Mouse (Mus musculus): ENCODE results near the gene Dyrk2. TPM values are rescaled to one million over a fixed set of nuclear protein-coding genes. Genes with fewer than 3 reads are reported as not detected.

The Dyrk2 gene
- polyA plus RNA-seq, 1 experiment from 2014 or later = 12.1 TPM

DNA sequence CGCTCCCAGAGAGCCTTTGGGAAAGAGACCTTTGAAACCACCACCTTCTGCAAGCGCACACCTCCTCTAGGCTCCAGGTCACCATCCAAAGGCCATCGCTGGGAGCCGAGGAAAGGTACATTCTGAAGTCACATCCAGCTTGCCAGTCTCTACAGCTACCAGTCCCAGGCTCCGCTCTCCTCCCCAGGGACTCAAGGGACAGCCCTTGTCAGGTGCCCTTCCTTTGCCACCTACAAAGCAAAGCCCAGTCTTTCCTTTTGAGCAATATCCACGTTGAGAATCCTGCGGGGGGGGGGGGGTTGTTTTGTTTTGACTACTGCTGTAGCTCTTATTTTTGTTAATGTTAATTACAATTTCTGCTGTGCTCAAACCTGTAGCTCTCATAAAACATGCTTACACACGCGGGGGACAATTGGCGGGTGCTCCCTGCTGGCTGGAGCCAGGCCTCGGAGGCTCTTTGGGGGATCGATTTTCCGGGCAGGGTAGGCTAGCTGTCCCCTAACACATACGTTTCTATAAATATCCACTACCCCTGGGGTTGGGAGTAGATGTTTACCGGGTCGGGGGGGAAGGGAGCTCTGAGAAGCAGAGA, 2.6 kb downstream of the Dyrk2 start:
- WGBS = 12% methylated on average over 16 of the region's 16 CpGs
- no peaks in the 10 kb centered on the region for H3K27me3 ChIP-seq
- ATAC-seq (ENCODE audit: low FRiP score, low read depth) = peak; percentile 7; the same call in 1 of the 2 replicates
- peak overlapping the region; percentile 97 for H3K27ac ChIP-seq (replicated peaks)
- peak overlapping the region; percentile 98 for H3K4me3 ChIP-seq
- peak overlapping the region; percentile 98 for H3K9ac ChIP-seq (replicated peaks)
- H3K9me3 ChIP-seq = no peaks in the 10 kb centered on the region
- H3K4me2 ChIP-seq (replicated peaks) = peak overlapping the region; percentile 87
- peaks cover 33% of the 10 kb centered on the region for H3K4me1 ChIP-seq
- peaks cover 23% of the 10 kb centered on the region for H3K36me3 ChIP-seq

DNA sequence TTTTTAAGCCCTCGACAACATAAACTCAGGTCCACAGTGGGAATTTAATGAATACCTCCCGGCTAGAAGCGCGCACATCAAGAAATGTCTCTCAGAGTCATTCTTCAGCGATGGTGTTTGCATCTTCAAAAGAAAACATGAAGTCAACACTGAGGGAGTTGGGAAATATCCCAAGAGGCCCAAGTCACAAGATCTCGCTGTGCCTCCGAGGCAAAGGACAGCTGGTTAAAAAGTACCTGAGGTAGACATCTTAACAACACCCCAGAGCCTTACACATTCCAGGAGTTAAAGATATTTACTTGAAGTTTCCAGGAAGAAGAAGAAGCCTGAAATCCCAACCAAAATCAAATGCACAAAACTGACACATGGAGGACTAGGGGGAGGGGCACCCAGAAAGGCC, 5.0 kb downstream of the Dyrk2 start:
- H3K27ac ChIP-seq (replicated peaks) = no peak overlapping the region
- no peak overlapping the region for H3K4me3 ChIP-seq
- peaks cover 48% of the 10 kb centered on the region for H3K36me3 ChIP-seq
- peaks cover 11% of the 10 kb centered on the region for H3K9me3 ChIP-seq
- 93% methylated on average over 7 of the region's 7 CpGs for WGBS
- peaks cover 20% of the 10 kb centered on the region for H3K4me1 ChIP-seq
- H3K4me2 ChIP-seq (replicated peaks) = no peak overlapping the region
- ATAC-seq (ENCODE audit: low FRiP score, low read depth) = no peak
- no peaks in the 10 kb centered on the region for H3K27me3 ChIP-seq
- H3K9ac ChIP-seq (replicated peaks) = no peak overlapping the region

DNA sequence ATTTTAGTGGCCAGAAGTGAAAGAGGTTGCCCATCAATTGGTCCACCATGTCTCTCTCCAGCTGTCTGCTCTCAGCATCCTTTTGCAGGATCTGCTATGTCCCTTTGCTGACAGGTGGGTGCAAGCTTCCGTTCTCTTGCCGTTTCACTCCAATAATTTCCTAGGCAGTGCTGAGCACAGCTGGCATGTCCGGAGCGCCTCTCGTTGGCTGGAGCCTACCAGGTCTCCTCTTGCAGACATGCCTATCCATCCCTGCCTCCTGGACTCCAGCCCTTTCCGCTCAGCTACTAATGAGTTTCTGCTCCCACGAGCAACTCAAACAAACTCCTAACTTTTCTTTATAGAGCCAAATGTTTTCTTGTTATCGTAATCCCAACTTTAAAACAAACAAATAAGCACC, 6.4 kb downstream of the Dyrk2 start:
- Histone ChIP-seq H3K9me3 (peaks cover 16% of the 10 kb centered on the region), H3K4me3 (no peak overlapping the region), H3K36me3 (peaks cover 61% of the 10 kb centered on the region), H3K9ac (replicated peaks) (no peak overlapping the region), H3K4me1 (peaks cover 16% of the 10 kb centered on the region), H3K27ac (replicated peaks) (no peak overlapping the region), H3K4me2 (replicated peaks) (no peak overlapping the region), H3K27me3 (no peaks in the 10 kb centered on the region)
- 90% methylated on average over 8 of the region's 8 CpGs for WGBS
- ATAC-seq (ENCODE audit: low FRiP score, low read depth) = no peak

DNA sequence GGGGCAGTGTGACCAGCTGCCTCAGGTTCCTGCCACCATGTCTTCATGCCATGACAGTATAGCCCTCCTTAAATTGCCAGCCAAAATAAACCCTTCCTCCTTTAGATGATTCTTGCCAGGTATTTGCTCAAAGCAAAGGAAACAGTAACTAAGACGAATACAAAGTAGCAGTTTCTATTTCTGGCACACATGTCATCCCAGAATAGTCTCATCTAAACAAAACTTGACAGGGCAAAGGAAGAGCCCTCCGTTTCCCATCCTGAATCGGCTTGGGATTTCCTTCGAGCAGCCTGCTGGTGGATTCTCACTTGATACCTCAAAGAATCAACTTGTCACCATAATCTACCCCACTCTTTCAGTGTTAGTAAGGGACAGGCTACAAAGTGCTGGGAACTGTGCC, 7.8 kb downstream of the Dyrk2 start:
- peaks cover 67% of the 10 kb centered on the region for H3K36me3 ChIP-seq
- peaks cover 16% of the 10 kb centered on the region for H3K9me3 ChIP-seq
- H3K9ac ChIP-seq (replicated peaks) = no peak overlapping the region
- H3K4me3 ChIP-seq = no peak overlapping the region
- ATAC-seq (ENCODE audit: low FRiP score, low read depth) = no peak
- no peak overlapping the region for H3K4me2 ChIP-seq (replicated peaks)
- WGBS = 91% methylated on average over 4 of the region's 4 CpGs
- H3K27me3 ChIP-seq = no peaks in the 10 kb centered on the region
- H3K27ac ChIP-seq (replicated peaks) = no peak overlapping the region
- peaks cover 14% of the 10 kb centered on the region for H3K4me1 ChIP-seq

DNA sequence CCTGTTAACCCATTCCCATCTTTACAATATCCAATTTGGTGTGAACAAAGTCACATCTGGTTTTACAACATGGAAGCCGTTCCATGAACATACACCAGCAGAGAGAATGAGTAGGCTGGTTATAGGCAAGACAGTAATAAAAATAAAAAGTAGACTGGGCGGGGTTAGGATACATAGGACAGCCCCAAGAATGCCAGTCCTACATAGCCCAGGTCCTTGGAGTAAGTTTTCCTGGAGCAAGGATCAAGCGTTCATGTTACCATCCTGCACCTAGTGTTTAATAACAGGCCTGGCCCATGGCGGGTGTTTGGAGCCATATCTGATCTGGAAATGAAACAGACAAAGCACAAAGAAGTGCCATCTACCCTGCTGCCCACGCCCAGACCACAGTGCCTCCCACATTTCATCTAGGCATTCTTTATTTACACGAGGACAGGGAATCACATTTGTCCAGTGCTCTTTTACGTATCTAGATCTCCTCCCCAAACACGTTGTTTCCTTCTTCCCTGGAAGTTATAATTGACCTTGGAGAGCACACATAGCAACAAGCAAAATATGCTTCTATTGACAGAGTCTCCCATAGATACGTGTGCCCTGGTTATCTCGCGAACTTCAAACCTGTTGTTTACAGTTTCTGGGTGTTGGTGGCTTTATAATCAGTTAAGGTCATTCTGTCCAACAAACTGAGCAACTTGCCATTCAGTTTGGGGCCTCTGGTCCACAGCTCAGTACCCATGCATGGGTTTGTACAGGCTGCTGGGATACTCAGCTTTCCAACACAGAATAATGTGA, 8.6 kb downstream of the Dyrk2 start:
- Histone ChIP-seq H3K27ac (replicated peaks) (no peak overlapping the region), H3K9me3 (peaks cover 16% of the 10 kb centered on the region), H3K4me1 (peaks cover 6% of the 10 kb centered on the region), H3K9ac (replicated peaks) (no peak overlapping the region), H3K4me3 (no peak overlapping the region), H3K4me2 (replicated peaks) (no peak overlapping the region), H3K36me3 (peaks cover 75% of the 10 kb centered on the region), H3K27me3 (no peaks in the 10 kb centered on the region)
- ATAC-seq (ENCODE audit: low FRiP score, low read depth) = no peak
- 98% methylated on average over 11 of the region's 11 CpGs for WGBS

DNA sequence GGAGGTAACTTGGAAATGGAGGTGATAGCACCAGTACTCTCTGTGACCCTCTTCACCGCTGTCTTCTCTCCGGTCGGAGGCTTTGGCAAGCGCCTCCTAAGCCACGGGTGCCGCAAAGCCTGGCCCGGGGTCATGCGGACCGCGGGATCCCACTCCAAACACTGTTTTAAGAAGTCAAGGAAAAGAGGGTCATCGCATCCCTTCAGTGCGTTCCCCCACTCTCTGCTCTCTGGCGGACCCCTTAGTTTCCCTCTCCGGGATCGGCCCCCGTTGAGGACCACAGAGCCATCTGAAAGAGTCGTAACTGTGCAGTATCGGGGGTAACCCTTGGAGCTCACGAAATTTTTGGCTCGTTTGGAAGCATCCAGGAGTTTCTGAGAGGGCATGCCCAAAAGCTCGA, 10.4 kb downstream of the Dyrk2 start:
- ATAC-seq (ENCODE audit: low FRiP score, low read depth) = no peak
- WGBS = 96% methylated on average over 21 of the region's 21 CpGs
- Histone ChIP-seq H3K9ac (replicated peaks) (no peak overlapping the region), H3K4me1 (no peaks in the 10 kb centered on the region), H3K27me3 (no peaks in the 10 kb centered on the region), H3K4me3 (no peak overlapping the region), H3K36me3 (peaks cover 79% of the 10 kb centered on the region), H3K27ac (replicated peaks) (no peak overlapping the region), H3K9me3 (peaks cover 16% of the 10 kb centered on the region), H3K4me2 (replicated peaks) (no peak overlapping the region)

DNA sequence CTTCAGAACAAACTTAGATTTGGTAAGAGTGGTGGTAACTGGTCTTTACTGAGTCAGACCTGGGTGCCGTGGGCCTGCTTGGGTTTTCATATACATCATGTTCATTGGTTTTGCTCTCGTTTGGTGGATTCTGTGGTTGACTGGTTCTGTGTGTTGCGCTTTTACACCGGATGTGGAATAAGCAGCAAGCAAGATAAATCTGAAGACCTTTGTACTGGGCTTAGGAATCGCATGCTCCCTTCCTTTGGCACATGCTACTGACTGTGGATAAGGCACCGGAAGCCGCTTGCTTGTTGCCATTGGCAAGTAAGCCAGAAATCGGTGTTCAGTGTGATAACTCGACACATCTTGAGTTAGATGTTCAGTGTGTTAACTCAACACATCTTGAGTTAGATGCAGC, 15.4 kb downstream of the Dyrk2 start:
- ATAC-seq (ENCODE audit: low FRiP score, low read depth) = no peak
- H3K4me3 ChIP-seq = no peak overlapping the region
- no peak overlapping the region for H3K27ac ChIP-seq (replicated peaks)
- 0 out of 2 replicates have a peak, but pooled peaks cover 2% of the 10 kb centered on the region for H3K9me3 ChIP-seq
- H3K4me1 ChIP-seq = 0 out of 2 replicates have a peak, but pooled peaks cover 6% of the 10 kb centered on the region
- H3K4me2 ChIP-seq (replicated peaks) = no peak overlapping the region
- peaks cover 30% of the 10 kb centered on the region for H3K36me3 ChIP-seq
- no peak overlapping the region for H3K9ac ChIP-seq (replicated peaks)
- WGBS = 96% methylated on average over 9 of the region's 9 CpGs
- H3K27me3 ChIP-seq = no peaks in the 10 kb centered on the region

DNA sequence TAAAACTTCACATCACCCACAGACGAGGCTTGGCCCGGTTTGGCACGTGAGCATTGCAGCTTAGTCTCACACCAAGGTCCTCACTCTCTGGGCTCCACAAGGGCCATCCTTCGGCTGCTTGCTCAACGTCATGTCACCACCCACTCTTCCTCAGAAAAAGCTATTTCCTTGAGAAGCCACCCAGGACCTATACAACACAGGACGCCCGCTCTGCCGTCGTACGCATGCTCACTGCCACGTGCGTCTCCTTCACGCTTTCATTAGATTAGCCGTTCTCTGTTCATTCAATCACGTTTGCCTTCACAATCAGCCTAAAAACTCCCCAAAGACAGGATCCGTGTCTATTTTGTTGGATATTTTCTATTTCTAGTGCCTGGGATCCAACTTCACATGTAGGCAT, 17.5 kb downstream of the Dyrk2 start:
- H3K9ac ChIP-seq (replicated peaks) = no peak overlapping the region
- H3K4me3 ChIP-seq = no peak overlapping the region
- no peak overlapping the region for H3K27ac ChIP-seq (replicated peaks)
- H3K4me1 ChIP-seq = 0 out of 2 replicates have a peak, but pooled peaks cover 6% of the 10 kb centered on the region
- H3K27me3 ChIP-seq = no peaks in the 10 kb centered on the region
- peaks cover 14% of the 10 kb centered on the region; the same call in 1 of the 2 replicates for H3K36me3 ChIP-seq
- 68% methylated on average over 16 of the region's 16 CpGs for WGBS
- H3K9me3 ChIP-seq = no peaks in the 10 kb centered on the region
- no peak overlapping the region for H3K4me2 ChIP-seq (replicated peaks)
- ATAC-seq (ENCODE audit: low FRiP score, low read depth) = peak; percentile 45; the same call in 1 of the 2 replicates

DNA sequence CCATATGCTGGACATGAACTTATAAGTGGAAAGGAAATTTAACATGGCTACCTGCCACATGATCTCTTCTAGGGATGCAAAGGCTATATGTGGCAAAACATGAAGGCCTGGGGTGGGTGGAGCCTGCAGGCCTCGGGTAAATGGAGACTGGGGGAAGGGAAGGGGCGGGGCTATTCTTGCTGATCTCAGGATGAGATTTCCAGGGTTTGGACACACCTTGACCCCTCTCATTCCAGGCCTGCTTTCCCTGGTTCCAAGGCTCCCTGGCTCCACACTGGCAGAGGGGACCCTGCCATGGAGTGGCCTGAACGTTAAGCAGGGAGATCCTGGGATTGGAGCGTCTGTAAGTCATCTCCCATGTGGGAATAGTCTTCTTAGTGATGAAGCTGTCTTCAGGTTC, 21.5 kb downstream of the Dyrk2 start:
- H3K27me3 ChIP-seq = no peaks in the 10 kb centered on the region
- 73% methylated on average over 4 of the region's 4 CpGs for WGBS
- no peak overlapping the region for H3K4me2 ChIP-seq (replicated peaks)
- H3K4me1 ChIP-seq = no peaks in the 10 kb centered on the region
- ATAC-seq (ENCODE audit: low FRiP score, low read depth) = peak; percentile 34; the same call in 1 of the 2 replicates
- H3K9me3 ChIP-seq = no peaks in the 10 kb centered on the region
- no peak overlapping the region for H3K9ac ChIP-seq (replicated peaks)
- no peak overlapping the region for H3K4me3 ChIP-seq
- no peaks in the 10 kb centered on the region for H3K36me3 ChIP-seq
- H3K27ac ChIP-seq (replicated peaks) = no peak overlapping the region

DNA sequence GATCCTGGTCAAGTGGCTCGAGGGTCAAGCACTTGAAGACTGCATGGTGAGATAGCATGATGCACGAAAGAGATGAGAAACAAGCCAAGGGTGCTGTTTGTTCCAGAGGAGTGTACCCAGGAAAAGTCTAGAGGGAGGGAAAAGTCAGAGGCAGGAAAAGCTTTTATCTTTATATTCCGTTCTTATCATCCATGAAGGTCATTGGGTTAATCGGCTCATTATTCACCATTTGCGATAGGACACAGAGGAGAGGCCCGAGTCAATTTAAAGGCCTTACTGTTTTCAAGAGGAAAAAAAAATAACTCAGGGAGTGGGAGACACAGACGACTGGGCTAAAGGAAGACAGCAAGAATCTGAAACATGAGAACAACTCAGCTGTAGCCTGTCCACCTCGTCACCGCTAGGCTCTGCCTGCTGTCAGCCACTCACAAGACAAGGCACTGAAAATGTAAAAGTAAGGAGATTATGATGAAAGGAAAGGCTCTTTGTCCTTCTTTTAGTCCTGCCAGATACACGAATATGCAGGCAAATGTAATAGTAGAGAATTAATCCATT, 22.9 kb downstream of the Dyrk2 start:
- no peaks in the 10 kb centered on the region for H3K27me3 ChIP-seq
- H3K4me1 ChIP-seq = no peaks in the 10 kb centered on the region
- H3K27ac ChIP-seq (replicated peaks) = no peak overlapping the region
- H3K9me3 ChIP-seq = no peaks in the 10 kb centered on the region
- no peak overlapping the region for H3K4me3 ChIP-seq
- H3K9ac ChIP-seq (replicated peaks) = no peak overlapping the region
- WGBS = 54% methylated on average over 10 of the region's 10 CpGs
- ATAC-seq (ENCODE audit: low FRiP score, low read depth) = no peak
- no peaks in the 10 kb centered on the region for H3K36me3 ChIP-seq
- no peak overlapping the region for H3K4me2 ChIP-seq (replicated peaks)

DNA sequence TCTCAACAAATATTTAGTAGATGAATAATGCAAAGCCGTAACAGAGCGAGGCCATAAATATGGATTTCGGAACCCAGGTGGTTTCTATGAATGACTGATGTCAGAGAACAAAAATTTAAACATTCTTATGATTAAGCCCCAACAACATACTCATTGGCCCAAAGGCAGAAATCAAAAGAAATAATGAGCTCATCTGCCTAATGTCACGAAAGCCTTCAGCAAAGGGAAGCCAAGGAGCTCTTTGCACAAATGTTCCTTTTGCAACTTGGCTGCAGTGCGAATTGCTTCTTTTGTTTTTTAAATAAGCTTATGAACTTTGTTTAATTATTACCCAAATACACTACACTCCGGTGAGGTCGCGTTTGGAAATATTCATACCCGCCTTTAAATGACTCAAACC, 29.4 kb downstream of the Dyrk2 start:
- H3K27me3 ChIP-seq = no peaks in the 10 kb centered on the region
- no peak for ATAC-seq (ENCODE audit: low FRiP score, low read depth)
- WGBS = 90% methylated on average over 9 of the region's 9 CpGs

DNA sequence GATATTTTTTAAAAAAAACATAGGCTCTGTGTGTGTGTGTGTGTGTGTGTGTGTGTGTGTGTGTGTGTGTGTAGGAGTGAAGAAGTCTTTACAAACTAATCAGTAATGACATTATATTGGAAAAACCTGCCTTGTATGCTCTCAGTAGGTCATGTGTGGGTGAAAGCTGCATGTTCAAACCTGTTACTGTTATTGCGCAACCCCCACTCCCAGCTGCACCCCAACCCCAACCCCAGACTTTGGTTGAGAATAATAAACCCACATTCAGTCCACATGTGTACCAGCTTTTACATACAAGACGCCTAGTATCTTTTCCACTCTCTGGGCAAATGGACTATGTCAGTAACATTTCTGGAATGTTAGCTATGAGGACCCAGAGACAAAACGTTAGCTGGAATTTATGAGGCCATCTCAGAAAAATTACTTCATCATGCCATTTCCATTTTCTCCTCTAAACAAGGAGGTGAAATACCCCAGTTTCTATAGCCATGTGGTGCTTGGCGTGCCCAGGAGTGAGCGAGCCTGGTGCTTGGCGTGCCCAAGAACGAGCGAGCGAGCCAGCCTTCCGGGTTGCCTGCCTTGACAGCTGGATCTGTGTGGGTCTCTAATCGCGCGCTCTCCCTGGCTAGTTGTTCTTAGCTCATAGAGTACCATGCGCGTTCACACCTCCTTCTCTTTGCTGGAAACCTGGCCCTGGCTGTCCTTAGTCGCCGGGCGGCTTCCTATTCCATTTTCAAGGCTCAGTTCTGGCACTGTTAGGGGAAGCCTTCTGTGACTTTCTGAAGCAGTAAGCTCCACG, 30.5 kb downstream of the Dyrk2 start:
- 91% methylated on average over 19 of the region's 19 CpGs for WGBS
- H3K4me3 ChIP-seq = no peak overlapping the region
- no peak overlapping the region for H3K27ac ChIP-seq (replicated peaks)
- ATAC-seq (ENCODE audit: low FRiP score, low read depth) = no peak
- no peak overlapping the region for H3K4me2 ChIP-seq (replicated peaks)
- no peak overlapping the region for H3K9ac ChIP-seq (replicated peaks)
- no peaks in the 10 kb centered on the region for H3K36me3 ChIP-seq
- H3K9me3 ChIP-seq = no peaks in the 10 kb centered on the region
- H3K4me1 ChIP-seq = no peaks in the 10 kb centered on the region
- H3K27me3 ChIP-seq = no peaks in the 10 kb centered on the region

More for the DNA sequence above, 29.4 kb downstream of the Dyrk2 start:
- Histone ChIP-seq H3K9me3 (no peaks in the 10 kb centered on the region), H3K27ac (replicated peaks) (no peak overlapping the region), H3K9ac (replicated peaks) (no peak overlapping the region), H3K4me2 (replicated peaks) (no peak overlapping the region), H3K36me3 (no peaks in the 10 kb centered on the region), H3K4me3 (no peak overlapping the region), H3K4me1 (no peaks in the 10 kb centered on the region)
